Mouse (Mus musculus): ENCODE results near the gene Med14. TPM values are rescaled to one million over a fixed set of nuclear protein-coding genes. Genes with fewer than 3 reads are reported as not detected.
A peak's percentile ranks its signal among the peaks of the same experiment; 100 is the strongest.

Gene Med14
- polyA plus RNA-seq, 1 experiment from 2014 or later = 14.2 TPM

GRCm38 (mm10) chrX:12653879-12654278, 108.0 kb downstream of the Med14 start:
- Histone ChIP-seq H3K27ac (no peak overlapping the region), H3K9ac (no peak overlapping the region), H3K4me2 (no peak overlapping the region), H3K36me3 (peaks cover 12% of the 10 kb centered on the region), H3K4me1 (replicated peaks) (no peaks in the 10 kb centered on the region), H3K27me3 (no peaks in the 10 kb centered on the region), H3K9me3 (replicated peaks) (no peaks in the 10 kb centered on the region), H3K4me3 (no peak overlapping the region)
- ATAC-seq (replicated peaks; ENCODE audit: insufficient number of reproducible peaks, insufficient read depth, low FRiP score, low read depth) = no peak
- WGBS = 64% methylated on average over 2 of the region's 2 CpGs

GRCm38 (mm10) chrX:12651906-12652305, 110.0 kb downstream of the Med14 start:
- Histone ChIP-seq H3K9ac (no peak overlapping the region), H3K4me2 (no peak overlapping the region), H3K36me3 (peaks cover 5% of the 10 kb centered on the region), H3K4me1 (replicated peaks) (no peaks in the 10 kb centered on the region), H3K9me3 (replicated peaks) (no peaks in the 10 kb centered on the region), H3K27me3 (no peaks in the 10 kb centered on the region), H3K4me3 (no peak overlapping the region), H3K27ac (no peak overlapping the region)
- WGBS = 87% methylated on average over 16 of the region's 16 CpGs
- ATAC-seq (replicated peaks; ENCODE audit: insufficient number of reproducible peaks, insufficient read depth, low FRiP score, low read depth) = no peak

- H3K4me1 ChIP-seq (replicated peaks) = peaks cover 4% of the 10 kb centered on the region; the same call in 1 of the 2 replicates
- H3K27ac ChIP-seq = 0 out of 2 replicates have a peak overlapping the region, but pooled peaks have one; percentile 16
- H3K4me3 ChIP-seq = no peak overlapping the region
- no peak for ATAC-seq (replicated peaks; ENCODE audit: insufficient number of reproducible peaks, insufficient read depth, low FRiP score, low read depth)
- no peaks in the 10 kb centered on the region; the same call in 1 of the 2 replicates for H3K36me3 ChIP-seq
- H3K4me2 ChIP-seq = no peak overlapping the region
- no peaks in the 10 kb centered on the region for H3K27me3 ChIP-seq
- H3K9ac ChIP-seq = no peak overlapping the region
- no peaks in the 10 kb centered on the region for H3K9me3 ChIP-seq (replicated peaks)
- 46% methylated on average over 12 of the region's 12 CpGs for WGBS
Observed at GRCm38 (mm10) chrX:12645531-12646304, 116.2 kb downstream of the Med14 start.

GRCm38 (mm10) chrX:12644976-12645375, 116.9 kb downstream of the Med14 start:
- H3K4me3 ChIP-seq = no peak overlapping the region
- no peaks in the 10 kb centered on the region for H3K27me3 ChIP-seq
- 48% methylated on average over 2 of the region's 2 CpGs for WGBS
- H3K27ac ChIP-seq = no peak overlapping the region
- no peaks in the 10 kb centered on the region for H3K9me3 ChIP-seq (replicated peaks)
- no peaks in the 10 kb centered on the region; the same call in 1 of the 2 replicates for H3K36me3 ChIP-seq
- H3K4me2 ChIP-seq = no peak overlapping the region
- peaks cover 4% of the 10 kb centered on the region; the same call in 1 of the 2 replicates for H3K4me1 ChIP-seq (replicated peaks)
- no peak for ATAC-seq (replicated peaks; ENCODE audit: insufficient number of reproducible peaks, insufficient read depth, low FRiP score, low read depth)
- H3K9ac ChIP-seq = no peak overlapping the region

Other genes with a start within 250 kb of the Med14 start
- gene Atp6ap2, start 174.3 kb downstream of the Med14 start, polyA plus RNA-seq (2015; fragmentation: Nextera tagmentation; extraction: Ambion mirVana) = 50.5 and 58.6 TPM in 2 replicates
- 23.4 and 25.0 TPM in 2 replicates for gene 1810030O07Rik, start 88.4 kb downstream of the Med14 start, polyA plus RNA-seq (2015; fragmentation: Nextera tagmentation; extraction: Ambion mirVana)

Data from heart, embryonic 15.5 days (tissue).